Comparison of ENCODE assay signal across 7 mouse cellular contexts in genomic region chr12:12693838-12694777, GRCm38 (mm10).
A peak's percentile ranks its signal among the peaks of the same experiment; 100 is the strongest.
DNase-seq lines count a peak whose midpoint lies in the region; ATAC-seq lines count a peak whose summit lies in the region.

No protein-coding gene starts in this region.

- WGBS in lung, embryonic 16.5 days = 17% methylated on average over 29 of the region's 29 CpGs
- 9% methylated on average over 29 of the region's 29 CpGs for WGBS in forebrain, embryonic 14.5 days
- 22% methylated on average over 29 of the region's 29 CpGs for WGBS in limb, embryonic 15.5 days
- 38% methylated on average over 29 of the region's 29 CpGs for WGBS in liver, embryonic 12.5 days (ENCODE audit: insufficient replicate concordance)

- no peak overlapping the region for H3K4me3 ChIP-seq in lung, embryonic 16.5 days (ENCODE audit: low read length)
- H3K4me3 ChIP-seq in forebrain, embryonic 14.5 days (ENCODE audit: low read depth, low read length) = no peak overlapping the region
- no peak overlapping the region for H3K4me3 ChIP-seq in limb, embryonic 15.5 days
- H3K4me3 ChIP-seq in liver, embryonic 12.5 days = no peak overlapping the region

- peak overlapping the region; percentile 30 for H3K4me2 ChIP-seq in lung, embryonic 16.5 days (ENCODE audit: low read depth, low read length)
- peak overlapping the region; percentile 34 for H3K4me2 ChIP-seq in forebrain, embryonic 14.5 days (ENCODE audit: low read length)
- 0 out of 2 replicates have a peak overlapping the region, but pooled peaks have one; percentile 11 for H3K4me2 ChIP-seq in limb, embryonic 15.5 days
- H3K4me2 ChIP-seq in liver, embryonic 12.5 days = no peak overlapping the region

- no peaks in the 10 kb centered on the region for H3K9me3 ChIP-seq in lung, embryonic 16.5 days (ENCODE audit: control insufficient read depth, low read length)
- no peaks in the 10 kb centered on the region for H3K9me3 ChIP-seq in forebrain, embryonic 14.5 days (replicated peaks; ENCODE audit: control insufficient read depth, low read length)
- no peaks in the 10 kb centered on the region for H3K9me3 ChIP-seq in limb, embryonic 15.5 days
- H3K9me3 ChIP-seq in liver, embryonic 12.5 days (replicated peaks) = no peaks in the 10 kb centered on the region

- no peak for ATAC-seq in lung, embryonic 16.5 days (ENCODE audit: low read depth)
- ATAC-seq in forebrain, embryonic 14.5 days = peak; percentile 36; the same call in 1 of the 2 replicates
- ATAC-seq in limb, embryonic 15.5 days (ENCODE audit: insufficient number of reproducible peaks, low FRiP score, low TSS enrichment, low read depth) = no peak
- ATAC-seq in liver, embryonic 12.5 days = no peak

- H3K9ac ChIP-seq in lung, embryonic 16.5 days (ENCODE audit: low read length) = no peak overlapping the region
- peak overlapping the region; percentile 43 for H3K9ac ChIP-seq in forebrain, embryonic 14.5 days (ENCODE audit: low read length)
- no peak overlapping the region for H3K9ac ChIP-seq in limb, embryonic 15.5 days
- no peak overlapping the region for H3K9ac ChIP-seq in liver, embryonic 12.5 days

- peaks cover 3% of the 10 kb centered on the region for H3K4me1 ChIP-seq in lung, embryonic 16.5 days (replicated peaks; ENCODE audit: control insufficient read depth, insufficient read depth, low read length)
- H3K4me1 ChIP-seq in forebrain, embryonic 14.5 days (ENCODE audit: control insufficient read depth, insufficient read depth, low read length) = peaks cover 9% of the 10 kb centered on the region
- H3K4me1 ChIP-seq in limb, embryonic 15.5 days = 0 out of 2 replicates have a peak, but pooled peaks cover 5% of the 10 kb centered on the region
- no peaks in the 10 kb centered on the region for H3K4me1 ChIP-seq in liver, embryonic 12.5 days

- no peaks in the 10 kb centered on the region for H3K36me3 ChIP-seq in lung, embryonic 16.5 days (ENCODE audit: control insufficient read depth, insufficient read depth, low read length)
- no peaks in the 10 kb centered on the region for H3K36me3 ChIP-seq in forebrain, embryonic 14.5 days (ENCODE audit: control insufficient read depth, insufficient read depth, low read length)
- H3K36me3 ChIP-seq in limb, embryonic 15.5 days = no peaks in the 10 kb centered on the region
- H3K36me3 ChIP-seq in liver, embryonic 12.5 days = no peaks in the 10 kb centered on the region

- DNase-seq in lung, adult 18-20 months = no peak
- DNase-seq in forebrain, embryonic 14.5 days (ENCODE audit: low spot score) = no peak
- no peak for DNase-seq in gastrocnemius, adult 8-10 months (ENCODE audit: low spot score in 2 of 2)
- DNase-seq in thymus, adult 18-20 months = no peak

- no peak overlapping the region for H3K27ac ChIP-seq in lung, embryonic 16.5 days (ENCODE audit: low read length)
- no peak overlapping the region for H3K27ac ChIP-seq in forebrain, embryonic 14.5 days (ENCODE audit: low read depth, low read length)
- no peak overlapping the region for H3K27ac ChIP-seq in limb, embryonic 15.5 days
- H3K27ac ChIP-seq in liver, embryonic 12.5 days = no peak overlapping the region

- H3K27me3 ChIP-seq in lung, embryonic 16.5 days (ENCODE audit: control insufficient read depth, insufficient read depth, low read depth, low read length) = no peaks in the 10 kb centered on the region
- no peaks in the 10 kb centered on the region for H3K27me3 ChIP-seq in forebrain, embryonic 14.5 days (replicated peaks; ENCODE audit: control insufficient read depth, insufficient read depth, low read length)
- H3K27me3 ChIP-seq in limb, embryonic 15.5 days = peaks cover 3% of the 10 kb centered on the region; the same call in 1 of the 2 replicates
- peaks cover 7% of the 10 kb centered on the region; the same call in 1 of the 2 replicates for H3K27me3 ChIP-seq in liver, embryonic 12.5 days (replicated peaks)
